Mouse (Mus musculus): Measurements from ENCODE around the gene Sgip1. TPM values are rescaled to one million over a fixed set of nuclear protein-coding genes. Genes with fewer than 3 reads are reported as not detected.

The Sgip1 gene
- polyA plus RNA-seq, 1 experiment from 2014 or later, result 3.2 TPM

DNA sequence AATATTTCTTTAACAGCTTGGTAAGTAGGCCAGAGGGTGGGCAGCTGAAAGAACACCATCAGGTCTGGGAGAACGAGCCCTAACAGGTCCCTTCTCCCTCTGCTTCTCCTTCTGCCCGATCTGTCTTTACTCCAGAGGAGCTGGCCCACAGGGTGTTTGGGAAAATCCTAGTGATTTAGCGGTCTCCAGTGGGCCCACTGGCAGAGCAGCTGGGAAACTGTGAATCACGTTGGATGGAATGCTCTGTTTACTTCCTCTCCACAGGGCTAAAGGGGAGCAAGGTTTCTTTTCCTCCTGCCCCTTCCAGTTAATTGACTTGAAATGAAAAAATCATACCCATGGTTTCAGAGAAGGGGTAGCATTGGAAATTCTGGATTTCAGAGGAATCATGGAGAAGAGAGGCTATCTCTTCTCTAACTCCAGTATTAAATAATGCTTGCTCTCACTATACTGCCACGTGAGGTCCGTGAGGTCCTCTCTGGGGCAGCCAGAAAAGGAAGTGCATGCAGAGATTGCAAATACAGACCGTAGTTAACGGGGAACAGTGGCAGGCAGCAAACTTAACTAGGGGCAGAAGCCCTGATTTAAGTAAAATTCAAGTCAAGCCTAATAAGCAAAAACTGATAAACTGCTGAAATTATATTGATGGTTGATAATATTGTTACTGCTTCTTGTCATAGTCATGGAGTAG, 51.1 kb downstream of the Sgip1 start:
- Histone ChIP-seq H3K27ac (ENCODE audit: low read depth, low read length) (no peak overlapping the region), H3K4me3 (ENCODE audit: low read depth, low read length) (no peak overlapping the region), H3K36me3 (ENCODE audit: control insufficient read depth, insufficient read depth, low read length) (no peaks in the 10 kb centered on the region), H3K4me2 (no peak overlapping the region), H3K9me3 (replicated peaks; ENCODE audit: control insufficient read depth, low read length) (no peaks in the 10 kb centered on the region; the same call in 1 of the 2 replicates), H3K4me1 (ENCODE audit: control insufficient read depth, insufficient read depth, low read length) (no peaks in the 10 kb centered on the region), H3K27me3 (ENCODE audit: control insufficient read depth, insufficient read depth, low read length) (no peaks in the 10 kb centered on the region), H3K9ac (ENCODE audit: low read depth, low read length) (no peak overlapping the region)
- no peak for ATAC-seq (replicated peaks; ENCODE audit: insufficient number of reproducible peaks, low FRiP score, low TSS enrichment)
- WGBS (ENCODE audit: insufficient replicate concordance), result 59% methylated on average over 8 of the region's 8 CpGs

DNA sequence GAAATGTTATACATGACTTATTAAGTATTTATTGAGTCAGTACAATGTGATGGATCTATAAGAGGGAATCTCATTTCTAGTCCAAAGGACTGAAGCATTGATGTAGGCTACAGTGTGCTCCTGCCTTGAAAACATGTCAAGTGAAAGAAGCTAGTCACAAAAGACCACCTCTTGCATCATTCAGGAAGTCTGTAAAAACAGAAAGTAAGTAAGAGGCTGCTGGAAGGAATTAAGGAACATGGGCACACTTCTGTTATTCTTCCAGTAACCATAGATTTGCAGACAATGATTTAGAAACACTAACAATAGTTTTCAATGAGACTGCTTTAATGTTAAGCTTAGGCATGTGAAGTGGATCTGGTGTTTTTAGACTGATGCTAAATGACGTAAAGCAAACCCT, 60.4 kb downstream of the Sgip1 start:
- Histone ChIP-seq H3K9ac (ENCODE audit: low read depth, low read length) (no peak overlapping the region), H3K27me3 (ENCODE audit: control insufficient read depth, insufficient read depth, low read length) (no peaks in the 10 kb centered on the region), H3K4me3 (ENCODE audit: low read depth, low read length) (no peak overlapping the region), H3K4me2 (no peak overlapping the region), H3K36me3 (ENCODE audit: control insufficient read depth, insufficient read depth, low read length) (no peaks in the 10 kb centered on the region), H3K4me1 (ENCODE audit: control insufficient read depth, insufficient read depth, low read length) (no peaks in the 10 kb centered on the region), H3K9me3 (replicated peaks; ENCODE audit: control insufficient read depth, low read length) (no peaks in the 10 kb centered on the region), H3K27ac (ENCODE audit: low read depth, low read length) (no peak overlapping the region)
- no peak for ATAC-seq (replicated peaks; ENCODE audit: insufficient number of reproducible peaks, low FRiP score, low TSS enrichment)
- 83% methylated on average over 1 of the region's 1 CpGs for WGBS (ENCODE audit: insufficient replicate concordance)

- Histone ChIP-seq H3K4me1 (ENCODE audit: control insufficient read depth, insufficient read depth, low read length) (no peaks in the 10 kb centered on the region), H3K9ac (ENCODE audit: low read depth, low read length) (no peak overlapping the region), H3K9me3 (replicated peaks; ENCODE audit: control insufficient read depth, low read length) (no peaks in the 10 kb centered on the region), H3K4me2 (no peak overlapping the region), H3K27ac (ENCODE audit: low read depth, low read length) (no peak overlapping the region), H3K27me3 (ENCODE audit: control insufficient read depth, insufficient read depth, low read length) (no peaks in the 10 kb centered on the region), H3K4me3 (ENCODE audit: low read depth, low read length) (no peak overlapping the region), H3K36me3 (ENCODE audit: control insufficient read depth, insufficient read depth, low read length) (no peaks in the 10 kb centered on the region)
- 85% methylated on average over 4 of the region's 4 CpGs for WGBS (ENCODE audit: insufficient replicate concordance)
- ATAC-seq (replicated peaks; ENCODE audit: insufficient number of reproducible peaks, low FRiP score, low TSS enrichment), result no peak
Measured at GRCm38 (mm10) chr4:102801936-102802335, 60.8 kb downstream of the Sgip1 start.

DNA sequence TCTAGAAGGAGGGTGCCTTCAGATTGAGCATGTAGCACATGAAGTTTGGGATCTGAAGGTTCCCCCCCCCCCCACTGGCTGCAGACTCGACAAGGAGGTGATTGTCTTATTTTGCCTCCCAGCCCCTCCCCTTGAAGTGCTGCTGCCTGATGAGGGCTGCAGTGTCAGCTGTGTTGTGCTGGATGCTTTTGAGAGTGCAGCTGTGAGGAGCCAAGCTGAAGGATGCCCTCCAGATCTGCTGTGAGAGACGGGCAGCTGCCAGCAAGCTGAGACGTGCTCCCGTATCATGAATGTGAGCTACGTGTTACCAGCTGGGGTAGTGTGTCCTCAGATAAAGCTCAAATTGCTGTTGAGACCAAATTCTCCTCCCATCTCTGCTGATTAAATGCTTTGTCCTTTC, 63.5 kb downstream of the Sgip1 start:
- no peak overlapping the region for H3K4me3 ChIP-seq (ENCODE audit: low read depth, low read length)
- no peaks in the 10 kb centered on the region for H3K9me3 ChIP-seq (replicated peaks; ENCODE audit: control insufficient read depth, low read length)
- no peak overlapping the region for H3K4me2 ChIP-seq
- no peaks in the 10 kb centered on the region for H3K4me1 ChIP-seq (ENCODE audit: control insufficient read depth, insufficient read depth, low read length)
- H3K36me3 ChIP-seq (ENCODE audit: control insufficient read depth, insufficient read depth, low read length), result no peaks in the 10 kb centered on the region
- H3K9ac ChIP-seq (ENCODE audit: low read depth, low read length), result no peak overlapping the region
- H3K27ac ChIP-seq (ENCODE audit: low read depth, low read length), result no peak overlapping the region
- WGBS (ENCODE audit: insufficient replicate concordance), result 48% methylated on average over 5 of the region's 5 CpGs
- no peak for ATAC-seq (replicated peaks; ENCODE audit: insufficient number of reproducible peaks, low FRiP score, low TSS enrichment)
- no peaks in the 10 kb centered on the region for H3K27me3 ChIP-seq (ENCODE audit: control insufficient read depth, insufficient read depth, low read length)

GRCm38 (mm10) chr4:102806987-102807386, 65.9 kb downstream of the Sgip1 start:
- H3K4me1 ChIP-seq (ENCODE audit: control insufficient read depth, insufficient read depth, low read length), result peaks cover 2% of the 10 kb centered on the region; the same call in 1 of the 2 replicates
- H3K27me3 ChIP-seq (ENCODE audit: control insufficient read depth, insufficient read depth, low read length), result no peaks in the 10 kb centered on the region
- H3K9me3 ChIP-seq (replicated peaks; ENCODE audit: control insufficient read depth, low read length), result no peaks in the 10 kb centered on the region
- H3K4me3 ChIP-seq (ENCODE audit: low read depth, low read length), result no peak overlapping the region
- no peak overlapping the region for H3K27ac ChIP-seq (ENCODE audit: low read depth, low read length)
- ATAC-seq (replicated peaks; ENCODE audit: insufficient number of reproducible peaks, low FRiP score, low TSS enrichment), result no peak
- H3K9ac ChIP-seq (ENCODE audit: low read depth, low read length), result no peak overlapping the region
- H3K4me2 ChIP-seq, result no peak overlapping the region
- WGBS (ENCODE audit: insufficient replicate concordance), result 80% methylated on average over 3 of the region's 3 CpGs
- no peaks in the 10 kb centered on the region for H3K36me3 ChIP-seq (ENCODE audit: control insufficient read depth, insufficient read depth, low read length)

- no peak overlapping the region for H3K4me3 ChIP-seq (ENCODE audit: low read depth, low read length)
- H3K4me1 ChIP-seq (ENCODE audit: control insufficient read depth, insufficient read depth, low read length), result peaks cover 2% of the 10 kb centered on the region; the same call in 1 of the 2 replicates
- H3K9me3 ChIP-seq (replicated peaks; ENCODE audit: control insufficient read depth, low read length), result no peaks in the 10 kb centered on the region
- H3K4me2 ChIP-seq, result no peak overlapping the region
- no peak overlapping the region for H3K9ac ChIP-seq (ENCODE audit: low read depth, low read length)
- no peak for ATAC-seq (replicated peaks; ENCODE audit: insufficient number of reproducible peaks, low FRiP score, low TSS enrichment)
- no peaks in the 10 kb centered on the region for H3K27me3 ChIP-seq (ENCODE audit: control insufficient read depth, insufficient read depth, low read length)
- no peaks in the 10 kb centered on the region for H3K36me3 ChIP-seq (ENCODE audit: control insufficient read depth, insufficient read depth, low read length)
- no peak overlapping the region for H3K27ac ChIP-seq (ENCODE audit: low read depth, low read length)
Measured at GRCm38 (mm10) chr4:102808258-102808657, 67.2 kb downstream of the Sgip1 start.

GRCm38 (mm10) chr4:102809296-102809695, 68.2 kb downstream of the Sgip1 start:
- H3K9me3 ChIP-seq (replicated peaks; ENCODE audit: control insufficient read depth, low read length), result no peaks in the 10 kb centered on the region
- no peaks in the 10 kb centered on the region for H3K36me3 ChIP-seq (ENCODE audit: control insufficient read depth, insufficient read depth, low read length)
- no peak overlapping the region for H3K9ac ChIP-seq (ENCODE audit: low read depth, low read length)
- H3K4me2 ChIP-seq, result no peak overlapping the region
- H3K4me1 ChIP-seq (ENCODE audit: control insufficient read depth, insufficient read depth, low read length), result peaks cover 2% of the 10 kb centered on the region; the same call in 1 of the 2 replicates
- 73% methylated on average over 4 of the region's 4 CpGs for WGBS (ENCODE audit: insufficient replicate concordance)
- H3K27ac ChIP-seq (ENCODE audit: low read depth, low read length), result no peak overlapping the region
- H3K4me3 ChIP-seq (ENCODE audit: low read depth, low read length), result no peak overlapping the region
- ATAC-seq (replicated peaks; ENCODE audit: insufficient number of reproducible peaks, low FRiP score, low TSS enrichment), result no peak
- H3K27me3 ChIP-seq (ENCODE audit: control insufficient read depth, insufficient read depth, low read length), result no peaks in the 10 kb centered on the region

DNA sequence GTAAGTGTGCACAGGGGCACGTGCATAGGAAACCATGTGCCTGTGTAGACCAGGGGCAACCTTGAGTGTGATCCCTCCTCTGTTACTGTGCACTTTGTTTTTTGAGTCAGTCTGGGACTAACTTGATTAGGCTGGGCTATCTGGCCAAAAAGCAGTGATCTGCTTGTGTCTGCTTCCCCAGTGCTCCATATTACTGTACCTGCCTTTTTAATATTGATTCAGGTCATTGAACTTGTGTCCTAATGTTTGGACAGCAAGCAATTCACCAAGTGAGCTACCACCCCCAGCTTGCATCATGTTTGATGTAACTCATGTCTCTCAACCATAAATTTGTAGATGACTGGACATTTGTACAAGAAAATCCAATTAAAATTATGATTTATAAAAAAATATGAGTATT, 69.2 kb downstream of the Sgip1 start:
- H3K27ac ChIP-seq (ENCODE audit: low read depth, low read length), result no peak overlapping the region
- H3K4me3 ChIP-seq (ENCODE audit: low read depth, low read length), result no peak overlapping the region
- no peaks in the 10 kb centered on the region for H3K27me3 ChIP-seq (ENCODE audit: control insufficient read depth, insufficient read depth, low read length)
- no peaks in the 10 kb centered on the region for H3K9me3 ChIP-seq (replicated peaks; ENCODE audit: control insufficient read depth, low read length)
- no peak for ATAC-seq (replicated peaks; ENCODE audit: insufficient number of reproducible peaks, low FRiP score, low TSS enrichment)
- H3K4me1 ChIP-seq (ENCODE audit: control insufficient read depth, insufficient read depth, low read length), result peaks cover 2% of the 10 kb centered on the region; the same call in 1 of the 2 replicates
- H3K9ac ChIP-seq (ENCODE audit: low read depth, low read length), result no peak overlapping the region
- H3K36me3 ChIP-seq (ENCODE audit: control insufficient read depth, insufficient read depth, low read length), result no peaks in the 10 kb centered on the region
- H3K4me2 ChIP-seq, result no peak overlapping the region
- whole genome bisulfite sequencing (ENCODE audit: insufficient replicate concordance), result 77% methylated on average over 1 of the region's 1 CpGs

Data from heart, embryonic 11.5 days (tissue).